Mouse (Mus musculus) spleen, embryonic (tissue): Measurements from ENCODE around the gene Dennd5b.
"Not testable (repeated sequence)": the region's sequence is repeated elsewhere in the genome, so short reads cannot be mapped to it uniquely, and the experiment has no call there.

ENCODE experiments used
- CTCF ChIA-PET: fragments of 350-600 bp; sonication (Branson Sonifier 250); formaldehyde crosslinking; loops from one replicate; lab custom pipeline; 2022; lab: Charles Lee

Gene Dennd5b

GRCm38 (mm10) chr6:148957046-148957445, 144.4 kb downstream of the Dennd5b start:
- CTCF ChIA-PET = no interaction called here

GRCm38 (mm10) chr6:148955641-148956420, 145.6 kb downstream of the Dennd5b start:
- CTCF ChIA-PET = no interaction called here

DNA sequence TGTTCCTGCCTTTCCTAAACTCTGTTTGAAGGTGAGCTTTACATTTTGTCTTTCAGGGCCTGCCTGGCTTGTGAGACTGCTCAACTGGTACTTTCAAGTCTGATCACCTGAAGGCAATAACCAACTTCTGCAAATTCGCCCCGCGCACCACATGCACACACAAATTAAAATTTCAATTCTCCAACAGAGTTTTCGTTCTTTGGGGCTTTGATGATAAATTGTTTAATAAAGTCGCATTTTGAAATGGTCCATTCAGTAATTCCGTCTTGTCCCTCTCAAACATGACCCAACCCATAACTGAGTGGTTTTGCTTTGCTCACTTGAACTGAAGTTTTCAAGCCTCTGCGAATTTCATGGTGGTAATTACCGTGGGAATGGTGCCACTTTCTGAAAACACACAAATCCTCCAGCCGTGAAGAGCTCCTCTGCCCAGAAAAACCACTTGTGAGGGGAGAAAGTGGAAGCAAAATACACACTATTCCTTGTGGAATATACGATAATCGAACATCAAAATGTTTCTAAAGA, 154.5 kb downstream of the Dennd5b start:
- CTCF ChIA-PET = interaction anchor here (0.5 to 0.6 kb wide), 2 partner anchors 32 to 124 kb away, joined by 4 read pairs; no protein-coding TSS in a partner anchor

DNA sequence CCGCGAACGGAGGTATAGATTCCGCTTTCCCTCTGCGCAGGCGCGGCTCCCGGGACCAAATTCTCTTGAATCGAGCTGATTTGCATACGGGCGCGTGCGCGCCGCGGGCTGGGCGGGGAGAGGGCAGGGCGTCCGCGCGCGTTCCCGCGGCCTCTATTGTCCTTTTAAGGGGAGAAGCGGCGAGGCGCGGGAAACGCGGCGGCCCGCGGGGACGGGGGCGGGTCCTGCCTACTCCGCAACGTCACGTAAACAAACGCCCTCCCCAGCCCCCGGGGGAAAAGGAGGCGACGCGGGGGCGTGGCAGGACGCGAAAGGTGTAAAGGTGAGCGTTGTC, 155.1 kb downstream of the Dennd5b start, which contains the start of gene Sinhcaf:
Gene Sinhcaf, minus strand, starts transcription at position 59 of the 334 bp plus-strand sequence.
- CTCF ChIA-PET = interaction anchor here (0.5 kb wide), 1 partner anchor 124 kb away, joined by 4 read pairs; no protein-coding TSS in a partner anchor

- CTCF ChIA-PET = interaction anchor here (0.7 kb wide), 1 partner anchor 125 kb away, joined by 3 read pairs; no protein-coding TSS in a partner anchor
Measured at GRCm38 (mm10) chr6:148945509-148946408, 155.7 kb downstream of the Dennd5b start.

- CTCF ChIA-PET = interaction anchor here (0.7 kb wide), 1 partner anchor 124 kb away, joined by 3 read pairs; no protein-coding TSS in a partner anchor
Measured at GRCm38 (mm10) chr6:148944767-148945508, 156.5 kb downstream of the Dennd5b start.

DNA sequence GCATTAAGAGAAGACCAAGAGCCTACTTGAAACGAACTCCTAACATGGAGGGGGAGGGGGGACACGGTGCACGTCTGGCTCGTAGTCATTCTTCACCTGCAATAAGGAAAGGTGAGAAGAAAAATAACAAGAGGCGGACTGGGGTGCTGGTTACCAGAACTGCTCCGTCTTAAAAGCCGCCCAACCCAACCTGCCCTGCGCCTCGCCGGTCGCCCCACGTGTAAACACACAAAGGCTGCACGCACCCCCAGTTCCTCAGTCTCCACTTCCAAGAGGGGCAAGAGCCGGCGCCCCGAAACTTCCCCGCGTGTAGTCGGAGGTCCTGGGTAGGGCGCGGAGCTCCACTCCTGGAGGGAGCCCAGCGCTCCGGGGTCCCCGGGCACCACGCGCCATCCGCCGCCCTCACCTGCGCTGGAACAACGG, 157.1 kb downstream of the Dennd5b start:
- CTCF ChIA-PET = no interaction called here

GRCm38 (mm10) chr6:148943695-148944094, 157.8 kb downstream of the Dennd5b start:
- CTCF ChIA-PET = no interaction called here

DNA sequence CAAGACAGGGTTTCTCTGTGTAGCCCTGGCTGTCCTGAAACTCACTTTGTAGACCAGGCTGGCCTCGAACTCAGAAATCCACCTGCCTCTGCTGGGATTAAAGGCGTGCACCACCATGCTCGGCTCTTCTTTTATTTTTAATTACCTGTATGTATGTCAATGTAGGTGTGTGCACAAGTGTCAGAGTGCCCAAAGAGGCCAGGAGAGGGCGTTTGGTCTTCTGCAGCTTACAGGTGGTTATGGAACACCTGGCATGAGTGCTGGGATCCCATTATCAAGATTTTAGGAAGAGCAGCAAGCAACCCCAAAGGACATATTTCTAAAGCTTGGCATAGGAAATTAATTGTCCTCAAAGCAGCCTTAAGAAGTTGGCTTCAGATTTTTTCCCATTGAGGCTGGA, 159.1 kb downstream of the Dennd5b start:
- CTCF ChIA-PET = no interaction called here

GRCm38 (mm10) chr6:148941880-148942279, 159.6 kb downstream of the Dennd5b start:
- CTCF ChIA-PET = no interaction called here

DNA sequence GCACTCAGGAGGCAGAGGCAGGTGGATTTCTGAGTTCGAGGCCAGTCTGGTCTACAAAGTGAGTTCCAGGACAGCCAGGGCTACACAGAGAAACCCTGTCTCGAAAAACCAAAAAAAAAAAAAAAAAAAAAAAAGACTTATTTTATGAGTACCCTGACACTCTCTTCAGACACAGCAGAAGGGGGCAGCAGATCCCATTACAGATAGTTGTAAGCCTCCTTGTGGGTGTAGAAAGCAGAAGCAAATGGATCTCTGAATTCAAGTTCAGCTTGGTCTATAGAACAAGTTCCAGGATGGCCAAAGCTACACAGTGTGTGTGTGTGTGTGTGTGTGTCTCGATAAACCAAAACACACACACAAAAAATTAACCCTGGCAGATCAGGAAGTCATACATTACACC, 161.1 kb downstream of the Dennd5b start:
- CTCF ChIA-PET = not testable (repeated sequence)
